Mouse (Mus musculus) fat pad, adult 2 months (tissue): ENCODE results near the gene Tomm70a.
"Not testable (repeated sequence)": the region's sequence is repeated elsewhere in the genome, so short reads cannot be mapped to it uniquely, and the experiment has no call there.

ENCODE experiments used
- DNase-seq: peaks from one replicate; pipeline ENCODE4 v3.0.0-alpha.2; 2011; ENCODE audit warnings: low read depth, low spot score; ENCODE audit errors: extremely low read depth

Tomm70a gene

GRCm38 (mm10) chr16:57144741-57145140, 23.2 kb downstream of the Tomm70a start:
- no peak for DNase-seq

GRCm38 (mm10) chr16:57151437-57151836, 29.9 kb downstream of the Tomm70a start:
- DNase-seq, result no peak

- DNase-seq, result no peak
Observed at GRCm38 (mm10) chr16:57155899-57156298, 34.4 kb downstream of the Tomm70a start.

GRCm38 (mm10) chr16:57157076-57157475, 35.6 kb downstream of the Tomm70a start:
- DNase-seq, result no peak

- DNase-seq, result no peak
Observed at GRCm38 (mm10) chr16:57157728-57158127, 36.2 kb downstream of the Tomm70a start.

- no peak for DNase-seq
Observed at GRCm38 (mm10) chr16:57159835-57160234, 38.3 kb downstream of the Tomm70a start.

GRCm38 (mm10) chr16:57162841-57163240, 41.3 kb downstream of the Tomm70a start:
- no peak for DNase-seq

- DNase-seq, result no peak
Observed at GRCm38 (mm10) chr16:57163694-57164093, 42.2 kb downstream of the Tomm70a start.

GRCm38 (mm10) chr16:57165157-57165556, 43.7 kb downstream of the Tomm70a start:
- DNase-seq, result no peak

GRCm38 (mm10) chr16:57166086-57166485, 44.6 kb downstream of the Tomm70a start:
- DNase-seq, result no peak

- no peak for DNase-seq
Observed at GRCm38 (mm10) chr16:57166611-57167513, 45.4 kb downstream of the Tomm70a start, which contains the start of gene Nit2. Gene Nit2, minus strand, starts transcription at chr16:57167341.

GRCm38 (mm10) chr16:57167514-57167912, 46.0 kb downstream of the Tomm70a start:
- DNase-seq, result no peak

- no peak for DNase-seq
Observed at GRCm38 (mm10) chr16:57168236-57168635, 46.7 kb downstream of the Tomm70a start.

GRCm38 (mm10) chr16:57171161-57171560, 49.7 kb downstream of the Tomm70a start:
- no peak for DNase-seq

GRCm38 (mm10) chr16:57171570-57171969, 50.1 kb downstream of the Tomm70a start:
- no peak for DNase-seq

GRCm38 (mm10) chr16:57174480-57174879, 53.0 kb downstream of the Tomm70a start:
- DNase-seq, result not testable (repeated sequence)

GRCm38 (mm10) chr16:57175751-57176150, 54.2 kb downstream of the Tomm70a start:
- no peak for DNase-seq

- DNase-seq, result no peak
Observed at GRCm38 (mm10) chr16:57176276-57176675, 54.8 kb downstream of the Tomm70a start.

GRCm38 (mm10) chr16:57177254-57177653, 55.8 kb downstream of the Tomm70a start:
- DNase-seq, result no peak

GRCm38 (mm10) chr16:57177664-57178063, 56.2 kb downstream of the Tomm70a start:
- DNase-seq, result no peak

GRCm38 (mm10) chr16:57181180-57181579, 59.7 kb downstream of the Tomm70a start:
- DNase-seq, result no peak

- no peak for DNase-seq
Observed at GRCm38 (mm10) chr16:57182037-57182436, 60.5 kb downstream of the Tomm70a start.

- no peak for DNase-seq
Observed at GRCm38 (mm10) chr16:57186618-57187017, 65.1 kb downstream of the Tomm70a start.
